Mouse (Mus musculus) lung, postnatal 14 days (tissue): ENCODE measurements around the gene Il1rl1.
A peak's percentile ranks its signal among the peaks of the same experiment; 100 is the strongest.

ENCODE experiments used
- DNase-seq: peaks from one replicate; pipeline ENCODE4 v3.0.0; 2021

Gene Il1rl1

GRCm38 (mm10) chr1:40428910-40429675 is at the start of gene Il1rl1:
Il1rl1 (plus strand) TSS chr1:40429570.
- no peak for DNase-seq

DNA sequence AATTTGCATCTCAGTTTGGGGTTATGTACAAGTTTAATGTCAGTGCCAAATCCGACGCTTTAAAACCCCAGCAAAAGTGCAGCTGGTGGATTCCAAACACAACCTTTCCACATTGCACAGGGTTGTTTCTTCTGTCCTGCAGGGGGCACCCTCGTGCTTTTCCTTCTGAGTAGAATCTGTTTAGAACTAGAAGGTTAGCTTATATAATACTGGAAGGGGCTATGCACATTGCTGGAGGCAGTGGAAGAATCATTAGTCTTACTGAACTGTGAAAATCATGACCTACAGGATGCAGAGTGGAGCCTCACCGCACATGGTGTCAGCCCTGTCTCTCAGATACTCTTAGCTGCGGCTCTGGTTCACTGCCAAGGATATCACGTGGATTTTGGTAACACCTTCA is 49.3 kb upstream of the Il1rl1 start:
- peak; percentile 84 for DNase-seq

DNA sequence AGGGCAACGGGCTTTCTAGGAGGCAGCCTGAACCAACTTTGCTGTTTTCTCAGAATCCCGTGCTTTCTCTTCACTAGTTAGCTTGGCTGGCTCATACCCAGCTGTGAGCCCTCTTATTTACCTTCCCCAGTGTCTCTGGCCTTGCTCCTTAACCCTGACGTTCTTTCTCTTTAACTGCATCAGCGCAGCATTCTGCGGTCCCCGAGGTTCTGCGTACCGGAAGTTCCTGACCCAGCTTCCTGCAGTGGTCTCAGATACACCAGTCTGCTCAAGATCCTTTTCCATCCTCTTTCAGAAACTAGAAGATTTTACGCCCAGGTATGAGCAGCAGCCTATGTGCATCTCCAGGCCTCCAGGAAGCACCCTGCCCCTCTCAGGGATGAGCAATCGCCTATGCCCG is 48.4 kb upstream of the Il1rl1 start:
- no peak for DNase-seq

DNA sequence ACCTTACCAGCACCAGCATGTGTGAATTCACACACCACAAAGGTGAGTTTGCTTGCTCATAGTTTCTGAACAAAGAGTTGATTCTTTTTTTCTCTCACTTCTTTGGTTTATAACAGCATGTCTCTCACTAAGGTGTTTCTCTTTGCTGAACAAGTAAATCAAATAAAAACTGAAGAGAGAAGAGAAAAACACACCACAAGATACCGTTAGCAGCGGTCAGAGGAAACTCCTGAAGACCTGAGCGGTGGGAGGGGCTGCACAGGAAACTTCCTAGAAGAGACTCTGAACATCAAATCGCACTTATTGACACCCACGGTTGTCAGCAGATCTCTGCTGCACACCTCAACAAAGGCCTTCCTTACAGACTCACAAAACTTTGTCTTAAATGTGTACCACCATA is 46.5 kb upstream of the Il1rl1 start:
- no peak for DNase-seq

DNA sequence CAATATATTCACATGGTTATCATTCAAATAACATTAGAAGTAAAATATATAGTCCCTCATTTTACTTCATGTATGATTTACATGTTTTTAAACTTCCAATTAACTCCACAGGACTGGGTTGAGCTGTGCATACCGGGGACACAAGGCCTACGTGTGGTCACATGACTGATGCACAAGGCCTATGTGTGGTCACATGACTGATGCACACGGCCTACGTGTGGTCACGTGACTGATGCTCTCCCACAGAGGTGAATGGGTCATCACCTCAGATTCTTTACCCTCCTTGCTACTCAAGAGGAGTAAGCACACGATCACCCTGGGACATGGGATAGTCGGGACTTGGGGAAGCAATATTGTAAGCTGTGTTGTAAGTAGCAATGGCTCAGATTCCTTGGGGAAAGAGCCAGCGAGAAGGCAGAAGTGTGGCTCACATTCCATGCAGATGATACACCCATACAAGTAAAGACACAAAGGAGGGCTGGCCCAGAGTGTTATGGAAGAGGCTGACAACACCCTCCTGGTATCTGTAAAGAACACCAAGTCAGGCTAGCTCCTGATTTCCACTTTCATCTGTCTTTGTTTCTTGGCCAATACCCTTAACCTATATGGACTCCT is 44.3 kb upstream of the Il1rl1 start:
- no peak for DNase-seq

DNA sequence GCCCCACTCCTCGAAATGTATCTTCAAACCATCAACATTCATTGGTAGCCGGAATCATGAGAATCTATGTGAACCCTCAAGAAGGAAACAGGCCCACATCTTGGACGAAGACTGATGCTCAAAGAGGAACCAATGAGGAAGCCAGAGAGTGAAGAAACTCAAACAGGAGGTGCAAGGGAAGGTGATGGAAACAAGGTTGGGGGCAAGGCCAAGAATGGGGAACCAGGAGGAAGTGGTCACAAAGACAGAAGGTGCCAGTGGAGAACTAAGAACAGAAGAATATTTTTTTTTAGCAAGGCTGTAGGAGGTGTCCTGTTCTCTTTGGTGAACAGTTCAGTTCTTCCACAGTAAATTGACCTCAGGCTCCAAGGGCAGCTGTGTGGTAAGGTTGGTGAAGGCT is 38.0 kb upstream of the Il1rl1 start:
- no peak for DNase-seq

DNA sequence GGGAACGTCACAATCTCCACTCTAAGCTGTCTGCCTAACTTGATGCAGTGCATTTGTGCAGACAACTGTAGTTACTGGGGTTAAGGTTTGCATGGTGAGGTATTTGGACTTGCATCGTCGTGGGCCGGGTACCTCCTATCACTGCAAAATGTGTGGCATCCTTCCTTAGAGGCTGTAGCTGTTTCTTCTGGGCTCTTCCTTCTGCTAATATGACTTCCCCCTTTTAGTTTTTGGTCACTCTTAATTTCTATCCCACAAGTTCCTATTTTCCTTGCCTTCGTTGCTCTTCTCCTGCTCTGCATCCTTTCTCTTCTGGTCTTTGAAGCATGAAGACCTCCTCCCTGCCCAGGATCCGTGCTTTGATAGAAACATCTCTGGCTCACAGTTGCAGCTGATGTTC is 36.8 kb upstream of the Il1rl1 start:
- DNase-seq, result no peak

DNA sequence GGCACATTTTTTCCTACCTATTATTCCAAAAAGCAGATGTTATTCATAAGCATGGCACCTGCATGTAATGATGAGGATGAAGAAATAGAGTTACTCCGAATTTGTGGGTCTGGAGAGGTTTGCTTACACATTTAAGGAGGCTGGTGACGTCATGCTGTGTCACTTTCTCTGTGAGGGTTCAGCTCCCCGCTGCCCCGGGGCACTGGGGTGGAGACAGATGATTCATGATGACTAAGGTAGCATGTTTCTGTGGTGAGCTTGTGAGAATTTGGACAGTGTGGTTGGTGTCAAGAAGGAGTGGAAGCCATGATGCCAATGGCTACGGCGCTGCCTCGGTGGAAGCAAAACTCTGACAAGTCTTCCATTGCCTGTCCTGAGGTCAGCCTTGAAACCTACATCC is 36.2 kb upstream of the Il1rl1 start:
- no peak for DNase-seq

DNA sequence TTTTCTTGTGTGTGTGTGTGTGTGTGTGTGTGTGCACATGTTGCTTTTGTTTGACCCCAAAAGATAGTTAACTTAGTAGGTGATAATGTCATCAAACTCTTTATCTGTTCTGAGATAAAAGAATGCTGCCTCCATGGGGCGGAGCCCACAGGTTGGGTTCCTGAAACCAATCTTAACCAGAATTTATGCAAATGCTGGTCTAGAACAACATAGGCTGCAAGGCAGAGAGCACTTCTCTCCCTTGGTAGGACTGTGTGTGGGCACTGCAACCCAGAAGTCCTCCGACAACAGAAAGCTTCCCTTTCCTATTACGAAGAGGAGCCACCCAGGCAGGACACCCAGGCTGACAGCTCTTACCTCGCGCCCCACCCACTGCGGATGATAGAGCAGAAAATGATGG is 29.7 kb upstream of the Il1rl1 start:
- DNase-seq, result no peak

DNA sequence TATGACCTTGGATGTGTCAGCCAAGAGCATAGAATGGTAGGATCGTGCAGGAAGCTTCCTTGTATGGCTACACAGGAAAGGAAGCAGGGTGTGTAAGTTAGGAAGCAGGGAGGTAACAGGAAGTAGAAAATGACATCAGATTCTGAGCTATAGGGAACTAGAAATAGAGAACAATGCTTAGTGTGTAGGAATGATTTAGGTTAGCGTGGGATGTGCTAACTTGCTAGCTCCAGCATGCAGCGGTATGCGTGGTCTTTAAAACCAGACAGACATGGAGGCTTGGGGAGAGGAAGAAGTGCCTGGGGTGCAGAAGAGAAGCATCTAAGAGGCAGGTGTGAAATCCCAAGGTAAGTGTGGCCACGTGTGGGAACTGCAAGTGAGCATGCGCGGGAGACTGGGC is 24.7 kb upstream of the Il1rl1 start:
- DNase-seq, result no peak

- DNase-seq, result no peak
These were observed 19.5 kb upstream of the Il1rl1 start for GRCm38 (mm10) chr1:40409882-40410281.

DNA sequence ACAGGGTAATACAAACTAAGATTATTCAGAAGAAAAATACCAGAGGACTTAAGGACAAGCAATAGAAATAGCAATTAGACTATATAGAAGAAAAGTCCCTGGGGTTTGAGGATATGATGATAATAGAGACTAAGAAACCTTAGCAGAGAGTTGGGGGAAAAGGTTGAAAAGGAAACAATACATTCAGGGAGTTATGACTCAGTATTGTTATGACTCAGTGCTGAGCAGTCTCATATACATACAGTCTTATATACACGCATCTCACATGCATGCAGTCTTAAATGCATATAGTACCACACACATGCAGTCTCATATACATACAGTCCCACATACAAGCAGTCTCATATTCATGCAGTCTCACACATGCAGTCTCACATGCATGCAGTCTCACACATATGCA is 16.3 kb upstream of the Il1rl1 start:
- DNase-seq, result no peak

DNA sequence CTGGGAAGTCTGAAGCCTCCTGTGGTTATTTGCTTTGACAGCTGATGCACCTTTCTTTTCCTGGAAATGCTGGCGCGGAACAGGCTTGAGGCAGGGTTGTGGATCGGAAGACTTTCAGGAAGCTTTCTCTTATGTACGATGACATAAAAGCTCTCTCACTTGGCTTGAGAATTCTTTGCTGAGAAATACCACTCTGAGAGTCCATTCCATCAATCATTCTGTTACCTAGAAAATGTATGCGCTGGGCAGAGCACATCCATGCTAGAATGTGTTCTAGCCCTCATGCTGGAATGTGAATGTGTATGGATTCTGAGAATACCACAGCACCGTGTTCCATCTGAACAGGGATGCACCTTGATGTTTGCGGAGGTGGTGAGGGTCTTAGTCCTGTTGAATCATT is 15.1 kb upstream of the Il1rl1 start:
- DNase-seq, result no peak

- DNase-seq, result no peak
These were observed 14.3 kb upstream of the Il1rl1 start for GRCm38 (mm10) chr1:40414863-40415656.

- no peak for DNase-seq
These were observed 12.3 kb upstream of the Il1rl1 start for GRCm38 (mm10) chr1:40417034-40417433.

DNA sequence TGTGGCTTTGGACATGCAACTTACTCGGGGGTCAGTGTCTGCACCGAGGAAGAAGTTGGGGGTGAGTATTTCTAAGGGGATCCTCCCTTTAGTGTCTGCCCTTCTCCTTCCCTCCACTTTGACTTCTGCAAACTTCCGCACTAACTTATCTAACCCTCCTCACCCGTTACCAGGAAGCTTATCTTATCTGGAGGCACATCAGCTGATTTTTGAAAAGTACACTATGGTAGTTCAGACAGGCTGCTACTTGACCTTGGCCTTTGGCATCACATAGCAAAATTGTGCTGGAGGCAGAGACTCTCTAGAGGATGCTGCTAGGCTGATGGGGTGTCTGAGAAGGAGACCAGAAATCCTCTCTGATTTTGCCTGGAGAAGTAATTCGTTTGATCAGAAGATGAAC is 10.9 kb upstream of the Il1rl1 start:
- DNase-seq, result no peak

DNA sequence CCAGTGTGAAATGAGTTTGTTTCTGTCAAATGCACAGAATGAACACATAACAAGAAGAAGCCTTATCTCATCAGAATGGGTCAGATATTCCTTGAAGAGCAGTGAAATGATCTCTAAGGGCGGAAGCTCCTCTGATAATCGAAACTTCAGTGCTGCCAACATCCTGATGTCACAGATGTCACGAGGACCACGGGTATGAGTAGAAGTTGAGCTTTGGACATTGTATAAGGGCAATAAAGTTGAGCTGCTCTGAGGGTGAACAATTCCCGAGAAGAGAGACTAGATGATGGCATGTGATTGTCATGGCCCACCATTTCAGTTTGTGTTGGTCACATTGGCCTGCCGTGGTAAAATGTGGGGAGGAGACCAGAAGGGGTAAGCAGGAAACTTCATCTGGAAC is 5.5 kb upstream of the Il1rl1 start:
- DNase-seq, result no peak

- no peak for DNase-seq
These were observed 2.1 kb upstream of the Il1rl1 start for GRCm38 (mm10) chr1:40427270-40427669.

- no peak for DNase-seq
These were observed 1.5 kb upstream of the Il1rl1 start for GRCm38 (mm10) chr1:40427901-40428300.

DNA sequence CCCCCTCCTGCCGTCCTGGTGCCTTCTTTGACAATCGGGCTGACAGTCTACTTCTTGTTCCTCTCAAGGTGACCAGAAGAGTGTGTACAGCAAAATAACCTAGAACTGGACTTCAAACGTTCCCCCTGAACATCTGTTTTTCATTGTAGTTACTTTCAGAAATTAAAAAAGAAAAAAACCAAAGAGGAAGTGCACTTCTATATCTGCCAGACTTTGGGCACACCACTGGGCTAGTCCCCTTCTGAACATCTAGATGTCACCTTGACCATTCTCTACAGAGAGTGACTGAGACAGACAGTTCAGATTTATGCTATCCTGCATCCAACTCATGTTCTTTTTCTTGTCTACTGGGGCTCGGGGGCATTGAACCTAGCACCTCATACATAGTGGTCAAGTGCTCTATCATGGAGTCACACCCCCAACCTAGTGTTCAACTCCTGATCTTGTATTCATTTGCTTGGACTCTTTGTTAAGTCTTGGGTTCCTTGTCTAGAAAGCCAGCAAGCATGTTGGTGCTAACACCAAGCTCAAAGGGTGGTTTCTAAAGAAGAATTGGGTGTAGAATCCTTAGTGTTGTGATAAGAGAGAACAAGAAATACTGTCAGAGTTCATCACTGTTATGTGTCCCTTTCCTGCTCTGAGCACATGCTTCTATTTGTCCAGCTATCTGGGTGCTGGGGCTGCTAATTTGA is 919 bp downstream of the Il1rl1 start:
- no peak for DNase-seq

DNA sequence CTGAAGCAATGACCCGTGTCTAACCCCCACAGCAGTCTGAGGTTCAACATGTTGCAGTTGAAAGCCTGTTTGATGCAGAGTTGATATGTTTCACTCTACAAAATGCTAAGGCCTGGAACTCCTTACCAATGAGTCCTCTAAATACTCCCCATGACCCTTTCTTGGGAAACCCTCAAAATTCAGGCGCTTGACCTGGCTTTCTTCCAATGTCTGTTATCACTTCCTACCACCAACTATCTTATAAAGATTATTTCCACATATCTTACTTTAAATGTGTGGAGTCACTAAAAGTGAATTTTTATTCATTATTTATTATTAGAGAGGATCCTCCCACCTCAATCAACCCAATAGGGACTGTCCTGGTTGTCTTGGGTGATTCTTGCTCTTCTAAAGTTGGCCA is 2.8 kb downstream of the Il1rl1 start:
- DNase-seq, result no peak

DNA sequence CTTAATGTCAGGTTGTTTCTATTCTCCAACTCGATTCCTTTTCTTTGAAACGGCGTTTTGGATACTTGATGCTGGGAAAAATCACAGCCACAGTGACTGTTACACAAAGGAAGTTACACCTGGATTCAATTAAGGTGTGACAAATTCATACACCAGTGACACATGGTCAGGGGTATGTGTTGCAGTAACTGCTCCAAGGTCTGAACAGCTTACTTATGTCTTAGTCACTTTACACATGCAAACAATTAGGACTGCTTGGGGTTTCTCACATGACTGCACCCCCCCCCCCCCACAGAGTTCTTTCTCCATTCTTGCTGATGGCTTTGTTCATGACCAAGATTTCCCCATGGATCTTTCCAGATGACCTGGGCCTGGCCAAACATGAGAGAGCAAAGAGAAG is 6.6 kb downstream of the Il1rl1 start:
- DNase-seq, result no peak

GRCm38 (mm10) chr1:40437340-40437739 is 8.0 kb downstream of the Il1rl1 start:
- DNase-seq, result no peak

DNA sequence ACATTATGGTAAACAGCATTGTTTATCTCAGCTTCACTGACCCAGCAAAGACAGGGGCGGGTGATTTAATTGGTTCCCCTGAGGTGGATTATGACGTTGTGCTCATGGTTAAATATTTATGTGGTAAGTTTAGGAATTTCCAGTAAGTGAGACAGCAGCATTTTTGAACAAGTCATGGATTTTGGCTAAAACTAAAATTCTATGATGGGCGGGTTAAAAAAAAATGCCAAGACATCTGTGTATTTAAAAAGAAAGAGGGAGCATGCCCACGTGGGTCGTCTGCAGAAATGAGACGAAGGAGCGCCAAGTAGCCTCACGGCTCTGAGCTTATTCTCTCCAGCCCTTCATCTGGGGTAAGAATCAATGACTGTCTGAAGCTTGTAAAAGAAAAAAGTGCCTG is 10.1 kb downstream of the Il1rl1 start:
- DNase-seq, result no peak
